Mouse (Mus musculus) bone marrow macrophage, adult 2 months (primary cell): ENCODE data around the gene BC005624. TPM values are rescaled to one million over a fixed set of nuclear protein-coding genes. Genes with fewer than 3 reads are reported as not detected.

Source experiments
- H3K27ac ChIP-seq: 2 replicates; pipeline ENCODE4 v1.5.1; 2012; ENCODE audit warnings: low read depth, low read length; ENCODE audit not compliant: insufficient read depth
- H3K4me1 ChIP-seq: 2 replicates; pipeline ENCODE4 v1.6.1; 2012; ENCODE audit warnings: low read length; ENCODE audit not compliant: control insufficient read depth, insufficient read depth
- H3K4me3 ChIP-seq: 2 replicates; pipeline ENCODE4 v1.5.1; 2012; ENCODE audit warnings: mild to moderate bottlenecking, low read length, moderate library complexity; ENCODE audit not compliant: insufficient read depth
- CTCF ChIP-seq: IDR thresholded peaks from 2 replicates; pipeline ENCODE4 v1.5.1; 2012; ENCODE audit warnings: low read depth, mild to moderate bottlenecking, low read length, moderate library complexity
- POLR2A ChIP-seq: IDR thresholded peaks from 2 replicates; pipeline ENCODE4 v1.6.1; 2012; ENCODE audit warnings: mild to moderate bottlenecking, low read depth, low read length, borderline replicate concordance
- polyA plus RNA-seq: library from polyadenylated mRNA; stranded (reverse); fragments of >200 nt; gene quantifications from 2 replicates; pipeline ENCODE4 v1.2.4, GENCODE M21; 2012; ENCODE audit not compliant: missing spikeins, insufficient read depth, insufficient read length

Gene BC005624
- polyA plus RNA-seq, 1 experiment, result 90.8 TPM

GRCm38 (mm10) chr2:30985111-30986020 lies 3.4 kb upstream of the BC005624 start:
- TF ChIP-seq POLR2A (no peak), CTCF (no peak)
- Histone ChIP-seq H3K4me1 (peaks cover 32% of the 10 kb centered on the region), H3K4me3 (no peak overlapping the region), H3K27ac (peak overlapping the region; percentile 55)

DNA sequence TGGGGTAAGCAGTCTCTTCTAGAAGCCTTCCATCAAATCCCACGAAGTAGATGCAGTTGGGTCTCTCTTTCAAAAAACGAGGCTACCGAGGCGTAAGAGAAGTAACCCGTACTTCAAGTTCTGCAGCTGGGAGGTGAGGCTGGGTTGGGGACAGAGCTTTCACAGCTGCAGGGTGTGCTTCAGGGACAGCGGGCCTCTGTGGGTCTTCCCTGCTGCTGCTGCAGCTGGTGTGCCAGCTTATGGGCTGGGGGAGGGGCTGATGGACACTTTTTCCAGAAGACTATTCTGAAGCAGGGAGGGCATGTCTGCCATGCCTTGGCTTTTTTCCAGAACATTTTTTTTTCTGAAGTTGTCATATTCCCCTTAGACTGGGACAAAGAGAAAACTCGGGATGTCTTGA lies 1.0 kb upstream of the BC005624 start:
- no peak overlapping the region for H3K27ac ChIP-seq
- TF ChIP-seq POLR2A, result no peak
- H3K4me1 ChIP-seq, result peaks cover 37% of the 10 kb centered on the region
- peak overlapping the region; percentile 77 for H3K4me3 ChIP-seq

DNA sequence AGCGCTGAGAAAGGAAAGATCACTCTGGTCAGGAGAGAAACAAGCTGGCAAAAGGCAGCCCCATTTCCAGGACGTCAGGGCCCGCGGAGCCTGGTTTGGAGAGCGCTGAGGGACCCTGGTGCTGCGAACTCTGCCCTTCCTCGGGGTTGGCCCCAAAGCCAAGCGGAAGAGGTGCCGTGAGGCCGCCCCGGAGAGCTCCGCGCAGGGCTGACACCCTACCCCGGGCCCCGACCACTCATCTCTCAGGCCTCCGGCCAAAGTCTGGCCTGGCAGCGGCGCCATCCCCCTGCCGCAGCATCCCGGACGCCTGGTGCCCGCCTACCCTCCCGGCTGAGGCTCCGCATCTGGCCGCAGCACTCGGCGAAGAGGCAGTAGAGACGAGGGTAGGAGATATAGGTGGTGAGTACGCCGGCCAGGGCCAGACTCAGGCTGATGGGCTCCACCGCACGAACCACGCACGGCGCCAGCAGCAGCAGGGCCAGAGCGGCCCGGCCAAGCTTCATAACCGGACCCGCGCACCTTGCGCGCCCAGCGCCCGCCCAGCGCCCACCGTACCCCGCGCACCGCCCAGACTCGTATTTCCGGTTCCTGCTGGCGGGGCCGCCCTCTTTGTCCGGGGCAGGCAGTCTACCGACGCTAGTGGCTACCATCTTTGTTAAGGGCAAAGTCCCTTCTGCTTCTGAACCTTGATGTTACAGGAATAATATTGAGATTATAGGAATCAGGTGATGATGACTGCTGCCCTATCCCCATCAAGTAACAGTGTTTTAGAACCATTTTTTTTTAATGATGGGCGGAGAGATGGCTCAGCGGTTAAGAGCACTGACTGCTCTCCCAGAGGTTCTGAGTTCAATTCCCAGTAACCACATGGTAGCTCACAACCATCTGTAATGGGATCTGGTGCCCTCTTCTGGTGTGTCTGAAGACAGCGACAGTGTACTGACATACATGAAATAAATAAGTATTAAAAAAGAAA lies 14.4 kb downstream of the BC005624 start, which contains the start of gene Tor1a:
Gene Tor1a, minus strand, starts transcription at position 582 of the 976 bp plus-strand sequence.
- peak within 1 kb of the TSS; percentile 96 for H3K4me3 ChIP-seq
- H3K27ac ChIP-seq, result peak within 1 kb of the TSS; percentile 62
- no peak for TF ChIP-seq CTCF
- no peak for TF ChIP-seq POLR2A
- H3K4me1 ChIP-seq, result peaks cover 20% of the 10 kb centered on the region

DNA sequence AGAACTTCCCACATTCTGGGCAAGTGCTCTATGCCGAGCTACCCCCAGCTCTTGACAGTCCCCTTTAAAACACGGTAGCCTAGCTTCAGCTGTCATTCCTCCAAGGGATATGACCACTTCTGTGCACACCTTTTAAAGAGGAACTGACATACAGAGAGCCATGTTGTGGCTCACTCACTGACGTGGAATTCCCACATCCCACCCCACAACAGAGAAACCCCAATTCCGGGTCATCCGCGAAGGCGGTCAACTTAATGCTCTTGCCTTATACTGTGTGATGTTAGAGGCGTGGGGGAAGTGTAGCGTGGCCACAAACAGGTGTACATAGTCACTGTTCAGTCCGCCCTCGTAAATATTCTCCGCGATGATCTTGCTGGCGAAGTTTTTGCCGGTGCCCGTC lies 15.2 kb downstream of the BC005624 start:
- Histone ChIP-seq H3K27ac (peak overlapping the region; percentile 62), H3K4me3 (peak overlapping the region; percentile 96)
- TF ChIP-seq POLR2A (no peak), CTCF (no peak)

DNA sequence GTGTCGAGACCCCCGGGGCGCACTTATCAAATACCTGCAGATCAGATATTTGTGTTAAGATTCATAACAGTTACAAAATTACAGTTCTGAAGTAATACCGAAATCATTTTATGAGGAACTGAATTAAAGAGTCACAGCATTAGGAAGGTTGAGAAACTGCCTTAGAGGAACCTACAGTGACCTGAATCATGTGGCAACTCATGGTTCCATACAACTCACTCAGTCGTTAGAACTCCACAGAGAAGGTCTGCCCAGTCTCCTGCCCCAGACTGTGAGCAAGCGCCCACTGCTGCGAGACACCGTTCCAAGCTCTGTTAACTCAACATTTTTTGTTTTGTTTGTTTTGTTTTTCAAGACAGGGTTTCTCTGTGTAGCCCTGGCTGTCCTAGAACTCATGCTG lies 16.4 kb downstream of the BC005624 start:
- peak overlapping the region; percentile 96 for H3K4me3 ChIP-seq
- TF ChIP-seq POLR2A, result no peak
- no peak for TF ChIP-seq CTCF

More for the DNA sequence above, 15.2 kb downstream of the BC005624 start:
- peaks cover 20% of the 10 kb centered on the region for H3K4me1 ChIP-seq

GRCm38 (mm10) chr2:30962570-30963254 lies 19.3 kb downstream of the BC005624 start:
- TF ChIP-seq CTCF, result no peak
- TF ChIP-seq POLR2A, result no peak
- Histone ChIP-seq H3K4me1 (peaks cover 20% of the 10 kb centered on the region), H3K4me3 (no peak overlapping the region), H3K27ac (no peak overlapping the region)

More for the DNA sequence above, 16.4 kb downstream of the BC005624 start:
- Histone ChIP-seq H3K27ac (peak overlapping the region; percentile 62), H3K4me1 (peaks cover 20% of the 10 kb centered on the region)

DNA sequence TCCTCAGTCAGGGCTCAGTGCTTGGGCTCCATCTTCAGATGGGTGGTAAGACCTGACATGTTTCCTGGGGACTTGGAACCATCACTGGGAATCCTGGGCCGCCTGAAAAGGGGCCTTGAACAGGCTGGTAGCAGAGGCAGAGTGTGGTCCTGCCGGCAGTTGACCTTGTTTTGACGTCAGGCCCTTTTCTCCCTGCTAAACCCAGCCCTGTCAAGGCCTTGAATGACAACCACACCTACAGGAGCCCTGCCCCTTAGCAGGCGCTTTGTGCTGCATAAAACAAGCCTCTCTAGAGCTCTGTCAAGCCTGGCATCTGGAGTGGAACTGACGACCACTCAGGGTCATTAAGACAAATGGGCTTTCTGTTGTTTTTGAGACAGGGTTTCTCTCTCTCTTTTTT lies 22.1 kb downstream of the BC005624 start:
- Histone ChIP-seq H3K4me3 (no peak overlapping the region), H3K27ac (no peak overlapping the region), H3K4me1 (peaks cover 12% of the 10 kb centered on the region)
- TF ChIP-seq CTCF, result no peak
- no peak for TF ChIP-seq POLR2A

- TF ChIP-seq POLR2A (no peak), CTCF (no peak)
- no peak overlapping the region for H3K27ac ChIP-seq
- peaks cover 11% of the 10 kb centered on the region for H3K4me1 ChIP-seq
- no peak overlapping the region for H3K4me3 ChIP-seq
Observed at GRCm38 (mm10) chr2:30958726-30959125, 23.3 kb downstream of the BC005624 start.

GRCm38 (mm10) chr2:30957511-30957910 lies 24.5 kb downstream of the BC005624 start:
- TF ChIP-seq POLR2A (no peak), CTCF (no peak)
- Histone ChIP-seq H3K4me1 (peaks cover 12% of the 10 kb centered on the region), H3K27ac (no peak overlapping the region), H3K4me3 (no peak overlapping the region)

DNA sequence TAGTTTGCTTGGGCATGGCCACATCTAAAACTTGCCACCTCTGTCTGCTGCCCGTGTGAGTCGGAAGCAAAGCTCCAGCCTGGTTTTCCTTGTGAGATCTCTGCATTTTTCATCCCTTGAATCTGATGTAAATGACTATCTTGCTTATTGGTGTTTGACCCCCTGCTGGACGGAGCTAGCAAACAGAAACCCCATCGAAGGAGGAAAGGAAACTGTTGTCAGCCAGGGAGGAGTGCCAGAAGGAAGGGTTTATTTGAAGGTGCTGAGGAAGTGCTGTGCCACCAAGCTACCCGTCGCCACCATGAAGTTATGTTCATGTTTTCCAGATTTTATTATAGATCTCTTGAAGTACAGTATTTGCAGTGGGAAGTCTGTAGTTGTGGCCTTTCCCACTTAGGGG lies 27.2 kb downstream of the BC005624 start:
- TF ChIP-seq CTCF (0 out of 2 replicates have a peak, but pooled peaks have one; percentile 19), POLR2A (no peak)
- H3K4me3 ChIP-seq, result peak overlapping the region; percentile 12
- H3K4me1 ChIP-seq, result peaks cover 14% of the 10 kb centered on the region
- H3K27ac ChIP-seq, result 0 out of 2 replicates have a peak overlapping the region, but pooled peaks have one; percentile 8
